Mouse (Mus musculus) heart, adult 2 months (tissue): ENCODE results near the gene Slc2a13. TPM values are rescaled to one million over a fixed set of nuclear protein-coding genes. Genes with fewer than 3 reads are reported as not detected.

ENCODE experiments used
- DNase-seq, 2 experiments: peaks; one replicate each; pipeline ENCODE4 v3.0.0; 2021
- H3K27ac ChIP-seq: fragments of 200-600 bp; 2 replicates; pipeline ENCODE4 v1.8.1; 2022
- H3K27me3 ChIP-seq: fragments of 200-500 bp; 2 replicates; pipeline ENCODE4 v1.6.1; 2012; ENCODE audit warnings: mild to moderate bottlenecking, low read length, inconsistent platforms, mixed read lengths; ENCODE audit not compliant: control insufficient read depth, insufficient read depth
- H3K36me3 ChIP-seq: fragments of 200-500 bp; 2 replicates; pipeline ENCODE4 v1.6.1; 2012; ENCODE audit warnings: low read length, inconsistent platforms; ENCODE audit not compliant: control insufficient read depth, insufficient read depth
- H3K4me1 ChIP-seq: fragments of 200-500 bp; 2 replicates; pipeline ENCODE4 v1.6.1; 2011; ENCODE audit warnings: low read length; ENCODE audit not compliant: control insufficient read depth, insufficient read depth
- H3K4me3 ChIP-seq: fragments of 200-600 bp; 2 replicates; pipeline ENCODE4 v1.8.1; 2022
- H3K79me2 ChIP-seq: fragments of 200-500 bp; replicated peaks from 2 replicates; pipeline ENCODE4 v1.6.1; 2012; ENCODE audit warnings: mild to moderate bottlenecking, inconsistent platforms, low read length, moderate library complexity, mixed read lengths; ENCODE audit not compliant: control insufficient read depth, insufficient read depth
- H3K9ac ChIP-seq: fragments of 200-500 bp; 2 replicates; pipeline ENCODE4 v1.6.1; 2012; ENCODE audit warnings: low read depth, mild to moderate bottlenecking, control low read depth, inconsistent platforms, low read length, mixed read lengths
- CTCF ChIP-seq: fragments of 200-600 bp; IDR thresholded peaks from 2 replicates; pipeline ENCODE4 v1.8.1; 2022; ENCODE audit warnings: antibody characterized with exemption, mild to moderate bottlenecking, moderate library complexity
- EP300 ChIP-seq: fragments of 200-500 bp; IDR thresholded peaks from 2 replicates; pipeline ENCODE4 v1.6.1; 2011; ENCODE audit warnings: low read depth, low read length, control low read depth; ENCODE audit not compliant: insufficient read depth
- POLR2A ChIP-seq: fragments of 200-500 bp; IDR thresholded peaks from 2 replicates; pipeline ENCODE4 v1.6.1; 2011; ENCODE audit warnings: mild to moderate bottlenecking, low read depth, low read length, control low read depth; ENCODE audit not compliant: insufficient read depth
- WGBS: fragments of 180-500 bp; shearing (Covaris S2); methylation state at CpG from one replicate; pipeline ENCODE4 v1.1.7; 2018; 5-methylcytosine and 5-hydroxymethylcytosine counted together
- intact Hi-C: fragments of 180-260 bp; cut with DNase I; formaldehyde crosslinking; loops from one replicate; pipeline ENCODE4 v1.15.1; 2025
- polyA plus RNA-seq: library from polyadenylated mRNA; depleted of rRNA; stranded (reverse); fragments of >200 nt; gene quantifications from 2 replicates; pipeline ENCODE4 v1.2.3, GENCODE M21; 2012
- total RNA-seq, 2 experiments: library from RNA; stranded (reverse); gene quantifications; 2 replicates each; pipeline ENCODE4 v1.2.3; 2021

Slc2a13 gene
- total and polyA plus RNA-seq, 3 experiments: 0.41 to 0.98 (median 0.84) TPM

DNA sequence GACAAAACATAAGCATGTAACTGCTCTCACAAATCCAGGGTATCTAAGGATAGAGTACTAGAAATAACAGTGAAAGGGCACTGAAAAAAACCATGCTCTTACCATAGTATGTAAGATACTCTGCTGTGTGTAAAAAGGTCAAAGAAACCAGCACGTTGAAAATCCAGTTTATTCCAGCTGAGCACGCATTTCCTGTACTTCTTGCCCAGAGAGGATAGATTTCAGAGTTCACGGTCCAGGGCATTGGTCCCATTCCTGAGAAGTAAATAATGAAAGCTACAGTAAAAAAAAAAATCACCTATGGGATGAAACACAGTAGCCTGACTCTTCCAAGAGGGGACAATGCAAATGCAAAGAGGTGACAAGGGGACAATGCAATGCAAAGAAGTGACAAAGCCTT is 297.1 kb downstream of the Slc2a13 start:
- H3K27ac ChIP-seq: no peak overlapping the region
- H3K36me3 ChIP-seq: no peaks in the 10 kb centered on the region
- TF ChIP-seq CTCF: no peak
- TF ChIP-seq POLR2A: no peak
- TF ChIP-seq EP300: no peak
- H3K27me3 ChIP-seq: no peaks in the 10 kb centered on the region
- no peak overlapping the region for H3K4me3 ChIP-seq
- no peaks in the 10 kb centered on the region for H3K4me1 ChIP-seq
- intact Hi-C loops: no loop called here
- no peak for DNase-seq
- no peak overlapping the region for H3K9ac ChIP-seq
- WGBS: 60% methylated on average over 3 of the region's 3 CpGs
- H3K79me2 ChIP-seq: no peaks in the 10 kb centered on the region

DNA sequence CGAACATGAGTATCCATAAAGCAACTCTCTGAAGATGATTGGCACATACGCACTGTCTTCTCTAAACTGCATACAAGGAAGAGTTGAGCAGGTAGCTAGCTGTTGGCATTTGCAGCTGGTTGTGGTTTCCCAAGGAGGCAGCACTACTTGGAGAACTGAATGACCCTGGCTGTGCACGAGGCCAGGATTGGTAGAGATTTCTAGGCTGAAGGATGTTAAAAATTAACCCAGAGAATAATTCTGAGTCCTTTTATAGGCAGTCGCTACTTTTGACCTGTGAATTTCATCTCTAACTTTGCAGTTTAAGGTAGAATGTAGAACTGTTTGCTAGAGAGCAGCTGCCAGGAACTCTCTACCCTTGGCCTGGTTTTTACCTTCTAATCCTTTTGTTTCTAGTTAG is 304.5 kb downstream of the Slc2a13 start:
- no peak for DNase-seq
- Histone ChIP-seq H3K4me3 (no peak overlapping the region), H3K4me1 (no peaks in the 10 kb centered on the region), H3K9ac (no peak overlapping the region), H3K79me2 (no peaks in the 10 kb centered on the region), H3K36me3 (no peaks in the 10 kb centered on the region), H3K27me3 (no peaks in the 10 kb centered on the region), H3K27ac (no peak overlapping the region)
- intact Hi-C loops: no loop called here
- TF ChIP-seq CTCF (no peak), EP300 (no peak), POLR2A (no peak)
- WGBS: 88% methylated on average over 4 of the region's 4 CpGs

DNA sequence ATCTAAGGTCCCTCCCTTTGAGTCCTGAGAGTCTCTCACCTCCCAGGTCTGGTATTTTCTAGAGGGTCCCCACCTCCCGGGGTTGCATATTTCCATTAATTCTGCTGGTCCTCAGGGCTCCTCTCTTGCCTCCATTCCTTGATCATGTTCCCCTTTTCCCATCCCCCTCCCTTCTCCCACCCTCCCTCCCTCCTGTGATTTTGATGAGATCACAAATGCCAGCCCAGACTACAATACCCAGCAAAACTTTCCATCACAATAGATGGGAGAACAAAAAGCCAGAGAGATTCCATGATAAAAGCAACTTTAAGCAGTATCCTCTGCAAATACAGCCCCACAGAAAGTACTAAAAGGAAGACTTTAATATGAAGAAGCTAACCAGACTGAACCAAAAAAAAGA is 309.1 kb downstream of the Slc2a13 start:
- WGBS: 88% methylated on average over 1 of the region's 1 CpGs
- no peaks in the 10 kb centered on the region for H3K79me2 ChIP-seq
- no peak overlapping the region for H3K4me3 ChIP-seq
- no peaks in the 10 kb centered on the region for H3K36me3 ChIP-seq
- no peak for DNase-seq
- TF ChIP-seq POLR2A (no peak), CTCF (no peak), EP300 (no peak)
- H3K27me3 ChIP-seq: no peaks in the 10 kb centered on the region
- H3K27ac ChIP-seq: no peak overlapping the region
- H3K4me1 ChIP-seq: no peaks in the 10 kb centered on the region
- intact Hi-C loops: no loop called here
- H3K9ac ChIP-seq: no peak overlapping the region

DNA sequence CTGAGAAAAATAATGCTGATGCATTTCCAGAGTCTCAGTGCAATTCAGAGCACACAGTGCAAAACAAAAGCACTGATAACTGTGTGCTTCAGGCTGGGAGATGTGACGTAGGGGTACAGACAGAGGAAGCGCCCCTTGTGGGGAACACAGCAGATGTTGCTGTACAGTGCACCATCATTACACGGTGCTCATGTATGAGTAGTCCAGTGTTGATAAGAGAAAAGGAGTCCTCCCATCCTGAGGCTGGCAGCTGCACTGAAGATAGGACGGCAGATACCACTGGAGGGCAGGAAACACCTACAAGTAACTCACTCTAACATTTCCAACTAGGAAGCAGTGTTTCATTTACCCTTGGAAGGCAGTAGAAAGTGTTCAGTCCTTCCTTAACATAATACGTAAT is 312.5 kb downstream of the Slc2a13 start:
- intact Hi-C loops: no loop called here
- H3K27ac ChIP-seq: no peak overlapping the region
- H3K9ac ChIP-seq: no peak overlapping the region
- H3K79me2 ChIP-seq: no peaks in the 10 kb centered on the region
- no peaks in the 10 kb centered on the region for H3K27me3 ChIP-seq
- no peaks in the 10 kb centered on the region for H3K36me3 ChIP-seq
- no peaks in the 10 kb centered on the region for H3K4me1 ChIP-seq
- DNase-seq: no peak
- H3K4me3 ChIP-seq: no peak overlapping the region
- 36% methylated on average over 5 of the region's 5 CpGs for WGBS
- TF ChIP-seq POLR2A (no peak), EP300 (no peak), CTCF (no peak)

DNA sequence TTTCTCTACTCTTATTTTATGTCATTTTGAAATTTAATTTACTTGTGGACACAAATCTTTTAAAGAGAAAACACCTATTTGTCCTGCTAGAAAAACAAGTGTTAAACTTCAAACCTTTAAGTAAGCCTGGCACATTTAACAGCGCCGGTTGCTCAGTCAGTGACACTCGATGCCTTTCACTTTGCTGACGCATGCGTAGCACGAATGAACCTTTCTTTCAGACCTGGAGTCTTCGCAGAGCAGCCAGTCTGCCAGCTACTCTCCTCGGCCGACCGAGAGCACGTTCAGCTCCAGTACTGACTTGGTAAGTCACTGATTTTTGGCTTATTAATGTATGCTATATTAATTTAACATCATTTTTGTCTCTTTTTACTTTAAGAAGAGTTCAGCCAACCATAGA is 315.9 kb downstream of the Slc2a13 start:
- no peaks in the 10 kb centered on the region for H3K36me3 ChIP-seq
- H3K27me3 ChIP-seq: no peaks in the 10 kb centered on the region
- no peak overlapping the region for H3K4me3 ChIP-seq
- intact Hi-C loops: no loop called here
- 74% methylated on average over 11 of the region's 11 CpGs for WGBS
- H3K4me1 ChIP-seq: no peaks in the 10 kb centered on the region
- DNase-seq: no peak
- no peak overlapping the region for H3K27ac ChIP-seq
- TF ChIP-seq POLR2A (no peak), EP300 (no peak), CTCF (no peak)
- no peak overlapping the region for H3K9ac ChIP-seq
- H3K79me2 ChIP-seq: no peaks in the 10 kb centered on the region

DNA sequence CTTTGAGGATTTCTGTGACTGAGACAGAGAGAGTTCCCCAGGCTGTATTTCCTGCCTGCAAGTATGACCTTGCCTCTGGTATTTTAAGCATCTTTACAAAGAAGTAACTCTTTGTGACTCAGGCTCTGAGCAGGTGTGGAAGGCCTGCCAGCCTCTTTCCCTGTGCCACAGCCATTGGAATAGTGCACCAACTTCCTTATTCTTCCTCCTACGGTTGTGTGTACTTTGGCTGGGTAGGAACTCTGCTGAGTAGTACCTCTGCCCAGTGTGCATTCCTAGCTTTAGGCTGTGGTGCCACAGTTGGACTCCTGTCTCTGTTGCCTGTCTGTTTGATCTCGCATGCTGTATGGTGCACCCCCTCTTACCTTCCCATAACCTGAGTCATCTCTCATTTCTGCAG is 317.8 kb downstream of the Slc2a13 start:
- WGBS: 84% methylated on average over 2 of the region's 2 CpGs
- DNase-seq: no peak
- Histone ChIP-seq H3K27ac (no peak overlapping the region), H3K79me2 (no peaks in the 10 kb centered on the region), H3K9ac (no peak overlapping the region), H3K27me3 (no peaks in the 10 kb centered on the region), H3K4me3 (no peak overlapping the region), H3K36me3 (no peaks in the 10 kb centered on the region), H3K4me1 (no peaks in the 10 kb centered on the region)
- intact Hi-C loops: no loop called here
- TF ChIP-seq EP300 (no peak), CTCF (no peak), POLR2A (no peak)
